Mouse (Mus musculus) heart, embryonic 15.5 days (tissue): Measurements from ENCODE around the gene Golt1a. TPM values are rescaled to one million over a fixed set of nuclear protein-coding genes. Genes with fewer than 3 reads are reported as not detected.

Experiments used
- ATAC-seq: fragments of 200-750 bp; cut with Nextera tagmentation; replicated peaks from 2 replicates; pipeline ENCODE4 v1.8.0; 2017; ENCODE audit warnings: low read depth, moderate TSS enrichment; ENCODE audit not compliant: insufficient number of reproducible peaks, insufficient read depth, low FRiP score
- H3K27ac ChIP-seq: fragments of 300-500 bp; sonication (generic); 2 replicates; pipeline ENCODE4 v1.5.1; 2015; ENCODE audit warnings: mild to moderate bottlenecking, inconsistent platforms
- H3K27me3 ChIP-seq: fragments of 300-500 bp; sonication (generic); 2 replicates; pipeline ENCODE4 v1.6.1; 2015; ENCODE audit warnings: inconsistent platforms
- H3K36me3 ChIP-seq: fragments of 300-500 bp; sonication (generic); 2 replicates; pipeline ENCODE4 v1.6.1; 2015; ENCODE audit warnings: mild to moderate bottlenecking, inconsistent platforms
- H3K4me1 ChIP-seq: fragments of 300-500 bp; sonication (generic); replicated peaks from 2 replicates; pipeline ENCODE4 v1.6.1; 2015; ENCODE audit warnings: inconsistent platforms
- H3K4me2 ChIP-seq: fragments of 300-500 bp; sonication (generic); 2 replicates; pipeline ENCODE4 v1.6.1; 2015; ENCODE audit warnings: inconsistent platforms, mild to moderate bottlenecking, moderate library complexity
- H3K4me3 ChIP-seq: fragments of 300-500 bp; sonication (generic); 2 replicates; pipeline ENCODE4 v1.5.1; 2015; ENCODE audit warnings: mild to moderate bottlenecking, inconsistent platforms
- H3K9ac ChIP-seq: fragments of 300-500 bp; sonication (generic); 2 replicates; pipeline ENCODE4 v1.6.1; 2015; ENCODE audit warnings: mild to moderate bottlenecking, inconsistent platforms
- H3K9me3 ChIP-seq: fragments of 300-500 bp; sonication (generic); replicated peaks from 2 replicates; pipeline ENCODE4 v1.6.1; 2016; ENCODE audit warnings: inconsistent platforms
- WGBS: fragments of 180-500 bp; shearing (Covaris S2); methylation state at CpG from one replicate; pipeline ENCODE4 v1.1.7; 2015; ENCODE audit warnings: mixed read lengths; 5-methylcytosine and 5-hydroxymethylcytosine counted together
- polyA plus RNA-seq: library from polyadenylated mRNA; unstranded; fragments of >200 nt; fragmentation: Nextera tagmentation; extraction: Ambion mirVana; gene quantifications from 2 replicates; pipeline ENCODE4 v1.2.1, GENCODE M21; 2015

Gene Golt1a
- polyA plus RNA-seq, 1 experiment from 2014 or later = not detected

DNA sequence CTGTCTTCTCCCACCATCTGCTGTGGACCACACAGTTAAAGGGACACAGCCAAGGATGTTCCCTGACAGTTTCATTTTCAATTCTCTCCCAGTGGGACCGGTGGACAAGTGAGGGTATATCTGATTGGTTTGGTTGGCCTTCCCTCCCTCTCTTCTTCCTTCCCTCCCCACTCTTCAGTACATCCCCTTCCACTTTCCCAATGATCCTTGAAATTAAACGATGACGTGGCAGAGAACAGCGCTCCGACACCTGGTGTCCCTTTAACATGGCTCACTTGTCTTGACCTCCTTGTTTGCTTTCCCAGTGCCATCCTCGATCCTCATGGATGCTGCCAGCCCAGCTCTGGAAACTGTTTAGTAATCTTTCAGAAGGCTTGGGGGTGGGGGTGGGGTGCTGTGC, 31.1 kb upstream of the Golt1a start:
- Histone ChIP-seq H3K27me3 (no peaks in the 10 kb centered on the region), H3K9me3 (no peaks in the 10 kb centered on the region), H3K4me3 (no peak overlapping the region), H3K36me3 (peaks cover 12% of the 10 kb centered on the region; the same call in 1 of the 2 replicates), H3K4me2 (no peak overlapping the region), H3K4me1 (peaks cover 14% of the 10 kb centered on the region), H3K9ac (no peak overlapping the region), H3K27ac (no peak overlapping the region)
- 75% methylated on average over 6 of the region's 6 CpGs for WGBS
- ATAC-seq = no peak

DNA sequence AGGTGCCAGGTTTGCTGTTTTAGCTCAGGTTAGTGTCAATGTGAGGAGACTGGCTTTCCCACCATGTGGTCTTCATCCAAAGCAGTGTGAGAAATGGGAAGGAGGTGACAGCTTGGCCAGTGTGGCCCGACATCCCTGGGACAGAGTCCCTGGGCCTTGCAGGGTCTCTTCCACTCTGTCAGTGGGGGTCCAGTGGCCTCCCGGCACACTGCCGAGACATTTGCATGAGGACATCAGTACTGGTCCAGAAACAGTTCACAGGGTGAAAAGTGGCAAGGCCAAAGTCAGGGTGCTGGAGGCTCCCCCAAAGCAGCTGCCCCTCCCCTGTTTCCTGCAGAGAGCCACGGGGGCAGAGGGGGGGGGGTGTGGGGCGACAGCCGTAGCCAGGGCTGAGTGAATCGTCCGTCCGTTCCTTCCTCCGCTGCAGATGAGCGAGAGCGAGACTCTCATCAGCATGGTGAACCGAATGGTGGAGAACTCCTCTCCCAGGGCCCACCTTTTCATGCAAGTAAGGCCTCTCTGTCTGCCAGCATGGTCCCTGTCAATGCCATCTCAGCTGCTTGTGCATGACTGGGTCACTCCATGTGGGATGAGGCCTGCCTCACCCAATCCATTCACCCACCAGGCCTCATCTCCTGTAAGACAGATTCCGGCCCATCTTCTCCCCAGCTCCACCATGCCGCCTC, 30.5 kb upstream of the Golt1a start:
- no peak overlapping the region for H3K4me3 ChIP-seq
- 72% methylated on average over 15 of the region's 15 CpGs for WGBS
- no peak overlapping the region for H3K9ac ChIP-seq
- H3K27me3 ChIP-seq = no peaks in the 10 kb centered on the region
- peaks cover 20% of the 10 kb centered on the region for H3K4me1 ChIP-seq
- H3K4me2 ChIP-seq = no peak overlapping the region
- ATAC-seq = no peak
- no peaks in the 10 kb centered on the region for H3K9me3 ChIP-seq
- no peak overlapping the region for H3K27ac ChIP-seq
- peaks cover 8% of the 10 kb centered on the region; the same call in 1 of the 2 replicates for H3K36me3 ChIP-seq

- 56% methylated on average over 11 of the region's 11 CpGs for WGBS
- Histone ChIP-seq H3K27me3 (no peaks in the 10 kb centered on the region), H3K4me2 (no peak overlapping the region), H3K36me3 (peaks cover 2% of the 10 kb centered on the region; the same call in 1 of the 2 replicates), H3K9me3 (no peaks in the 10 kb centered on the region), H3K27ac (no peak overlapping the region), H3K4me1 (peaks cover 20% of the 10 kb centered on the region), H3K4me3 (no peak overlapping the region), H3K9ac (no peak overlapping the region)
- no peak for ATAC-seq
Observed at GRCm38 (mm10) chr1:133279632-133280093, 29.9 kb upstream of the Golt1a start.

- WGBS = 91% methylated on average over 2 of the region's 2 CpGs
- H3K4me2 ChIP-seq = no peak overlapping the region
- peaks cover 20% of the 10 kb centered on the region for H3K4me1 ChIP-seq
- no peak overlapping the region for H3K9ac ChIP-seq
- no peaks in the 10 kb centered on the region for H3K27me3 ChIP-seq
- H3K9me3 ChIP-seq = no peaks in the 10 kb centered on the region
- H3K27ac ChIP-seq = no peak overlapping the region
- no peaks in the 10 kb centered on the region; the same call in 1 of the 2 replicates for H3K36me3 ChIP-seq
- no peak overlapping the region for H3K4me3 ChIP-seq
- no peak for ATAC-seq
Observed at GRCm38 (mm10) chr1:133280537-133280936, 29.1 kb upstream of the Golt1a start.

DNA sequence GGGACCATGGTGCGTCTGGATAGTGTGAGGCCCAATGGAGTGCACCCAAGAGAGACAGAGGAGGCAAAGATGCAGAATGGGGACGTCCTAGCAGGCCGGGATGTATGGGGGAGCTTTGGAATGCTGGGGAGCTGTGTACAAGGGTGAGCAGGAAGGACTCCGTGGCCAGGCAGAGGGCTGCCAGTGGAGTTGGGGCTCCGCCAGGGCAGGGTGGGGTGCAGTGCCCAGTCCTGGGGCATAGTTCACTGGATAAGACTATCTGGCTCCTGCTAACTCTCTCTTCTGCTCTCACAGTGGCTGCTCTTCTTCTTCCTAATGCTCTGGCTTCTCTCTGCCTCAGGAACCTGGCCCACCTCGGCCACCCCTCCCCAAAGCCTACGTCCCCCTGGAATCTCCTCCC, 23.7 kb upstream of the Golt1a start:
- Histone ChIP-seq H3K4me3 (no peak overlapping the region), H3K4me2 (no peak overlapping the region), H3K9me3 (no peaks in the 10 kb centered on the region), H3K27ac (no peak overlapping the region), H3K4me1 (peaks cover 20% of the 10 kb centered on the region), H3K36me3 (no peaks in the 10 kb centered on the region; the same call in none of the 2 replicates), H3K27me3 (no peaks in the 10 kb centered on the region), H3K9ac (no peak overlapping the region)
- ATAC-seq = no peak
- WGBS = 79% methylated on average over 7 of the region's 7 CpGs

DNA sequence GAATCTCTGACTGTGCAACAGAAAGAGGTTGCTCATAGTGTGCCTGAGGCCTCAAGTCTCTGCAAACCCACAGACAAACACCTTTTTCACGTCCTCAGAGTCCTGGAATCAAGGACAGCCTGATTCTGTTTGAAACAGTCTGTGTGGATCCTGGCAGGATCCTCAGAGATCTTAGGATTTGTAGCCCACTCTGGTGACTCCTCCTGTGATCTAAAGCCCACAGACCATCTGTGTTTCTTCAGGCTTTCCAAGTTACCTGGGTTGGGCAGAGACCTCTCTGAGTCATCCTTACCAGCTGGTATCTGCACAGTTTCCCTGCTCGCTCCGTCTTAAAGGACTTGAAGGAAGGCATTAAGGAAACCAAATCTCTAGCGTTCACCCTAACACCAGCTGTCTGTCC, 22.5 kb upstream of the Golt1a start:
- Histone ChIP-seq H3K36me3 (no peaks in the 10 kb centered on the region; the same call in none of the 2 replicates), H3K4me3 (no peak overlapping the region), H3K27ac (no peak overlapping the region), H3K4me1 (peaks cover 18% of the 10 kb centered on the region), H3K9me3 (no peaks in the 10 kb centered on the region), H3K9ac (no peak overlapping the region), H3K4me2 (no peak overlapping the region), H3K27me3 (no peaks in the 10 kb centered on the region)
- no peak for ATAC-seq
- 79% methylated on average over 4 of the region's 4 CpGs for WGBS

GRCm38 (mm10) chr1:133287880-133288279, 21.7 kb upstream of the Golt1a start:
- H3K9ac ChIP-seq = no peak overlapping the region
- no peak overlapping the region for H3K4me3 ChIP-seq
- no peaks in the 10 kb centered on the region for H3K9me3 ChIP-seq
- H3K27ac ChIP-seq = no peak overlapping the region
- no peaks in the 10 kb centered on the region for H3K27me3 ChIP-seq
- WGBS = 88% methylated on average over 12 of the region's 12 CpGs
- H3K4me1 ChIP-seq = peaks cover 10% of the 10 kb centered on the region
- no peak for ATAC-seq
- peaks cover 4% of the 10 kb centered on the region for H3K36me3 ChIP-seq
- H3K4me2 ChIP-seq = no peak overlapping the region

DNA sequence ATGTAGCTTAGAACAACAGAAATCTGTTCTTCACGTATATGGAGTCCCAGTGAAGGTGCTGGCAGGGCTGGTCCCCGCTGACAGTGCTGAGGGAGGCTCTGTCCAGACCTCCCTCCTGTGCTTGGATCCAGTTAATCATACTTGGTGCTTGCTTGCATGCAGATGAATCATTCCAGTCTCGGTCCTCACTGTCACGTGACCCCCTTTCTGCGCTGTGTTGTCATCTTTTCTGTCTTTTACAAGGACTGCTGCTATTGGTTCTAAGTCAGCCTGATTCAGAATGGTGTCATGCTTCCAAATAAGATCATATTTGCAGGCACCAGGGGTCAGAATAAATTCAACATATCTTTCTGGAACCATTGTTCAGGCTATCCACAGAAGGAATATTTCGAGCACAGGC, 17.7 kb upstream of the Golt1a start:
- H3K27me3 ChIP-seq = no peaks in the 10 kb centered on the region
- H3K9me3 ChIP-seq = no peaks in the 10 kb centered on the region
- H3K9ac ChIP-seq = no peak overlapping the region
- H3K4me1 ChIP-seq = peaks cover 26% of the 10 kb centered on the region
- ATAC-seq = no peak
- no peak overlapping the region for H3K27ac ChIP-seq
- no peak overlapping the region for H3K4me2 ChIP-seq
- H3K4me3 ChIP-seq = no peak overlapping the region
- H3K36me3 ChIP-seq = peaks cover 7% of the 10 kb centered on the region; the same call in 1 of the 2 replicates
- WGBS = 87% methylated on average over 6 of the region's 6 CpGs

- ATAC-seq = no peak
- Histone ChIP-seq H3K4me3 (no peak overlapping the region), H3K36me3 (peaks cover 7% of the 10 kb centered on the region; the same call in 1 of the 2 replicates)
Observed at GRCm38 (mm10) chr1:133292608-133293007, 17.0 kb upstream of the Golt1a start.

DNA sequence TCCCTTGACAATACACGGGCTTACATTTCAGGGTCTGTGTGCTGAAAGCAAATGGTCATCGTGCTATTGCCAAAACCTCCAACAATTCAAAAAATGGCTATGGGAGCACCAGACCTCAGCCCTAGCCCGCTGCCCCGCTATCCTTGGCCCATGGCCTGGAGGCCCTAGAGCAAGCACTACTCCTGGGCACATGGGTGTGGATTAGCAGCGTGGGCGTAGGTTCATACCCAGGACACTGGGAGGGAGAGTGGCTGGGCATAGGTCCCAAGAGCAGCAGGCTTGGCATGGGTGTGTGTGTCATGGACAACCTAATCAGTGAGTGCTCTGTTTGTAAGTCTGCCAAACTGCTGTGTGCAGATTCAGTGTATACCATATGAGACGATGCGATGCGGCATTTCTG, 13.2 kb upstream of the Golt1a start:
- Histone ChIP-seq H3K27ac (peak overlapping the region; percentile 55), H3K9ac (no peak overlapping the region), H3K4me3 (no peak overlapping the region), H3K36me3 (peaks cover 7% of the 10 kb centered on the region; the same call in 1 of the 2 replicates), H3K4me1 (peaks cover 37% of the 10 kb centered on the region), H3K4me2 (no peak overlapping the region), H3K27me3 (no peaks in the 10 kb centered on the region), H3K9me3 (no peaks in the 10 kb centered on the region)
- peak; percentile 75 for ATAC-seq
- WGBS = 49% methylated on average over 9 of the region's 9 CpGs

More at GRCm38 (mm10) chr1:133292608-133293007, 17.0 kb upstream of the Golt1a start:
- Histone ChIP-seq H3K27me3 (no peaks in the 10 kb centered on the region), H3K9ac (no peak overlapping the region), H3K4me1 (peaks cover 28% of the 10 kb centered on the region), H3K27ac (no peak overlapping the region), H3K9me3 (no peaks in the 10 kb centered on the region), H3K4me2 (no peak overlapping the region)

DNA sequence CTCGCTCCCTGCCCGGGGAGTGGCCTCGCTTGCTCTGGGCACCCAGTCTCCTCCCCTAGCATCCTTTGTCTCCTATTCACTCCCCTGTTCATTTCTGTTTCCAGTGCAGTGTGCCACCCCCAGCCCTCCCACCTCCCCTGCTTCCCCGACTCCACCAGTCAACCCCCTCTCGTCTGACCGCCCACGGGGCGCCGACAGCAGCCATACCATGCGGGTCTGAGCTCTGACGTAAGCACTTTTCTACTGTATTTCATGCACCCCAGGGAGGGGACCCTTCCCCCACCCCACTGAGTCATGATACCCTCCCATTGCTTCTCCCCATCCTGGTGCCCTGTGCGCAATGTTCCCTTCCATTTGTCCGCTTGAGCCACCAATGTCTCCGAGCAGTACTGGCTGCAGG, 10.8 kb upstream of the Golt1a start:
- H3K4me2 ChIP-seq = no peak overlapping the region
- H3K27ac ChIP-seq = no peak overlapping the region
- H3K4me1 ChIP-seq = peaks cover 55% of the 10 kb centered on the region
- ATAC-seq = no peak
- no peak overlapping the region for H3K9ac ChIP-seq
- H3K9me3 ChIP-seq = no peaks in the 10 kb centered on the region
- H3K4me3 ChIP-seq = no peak overlapping the region
- no peaks in the 10 kb centered on the region; the same call in 1 of the 2 replicates for H3K36me3 ChIP-seq
- no peaks in the 10 kb centered on the region for H3K27me3 ChIP-seq
- WGBS = 66% methylated on average over 14 of the region's 14 CpGs

DNA sequence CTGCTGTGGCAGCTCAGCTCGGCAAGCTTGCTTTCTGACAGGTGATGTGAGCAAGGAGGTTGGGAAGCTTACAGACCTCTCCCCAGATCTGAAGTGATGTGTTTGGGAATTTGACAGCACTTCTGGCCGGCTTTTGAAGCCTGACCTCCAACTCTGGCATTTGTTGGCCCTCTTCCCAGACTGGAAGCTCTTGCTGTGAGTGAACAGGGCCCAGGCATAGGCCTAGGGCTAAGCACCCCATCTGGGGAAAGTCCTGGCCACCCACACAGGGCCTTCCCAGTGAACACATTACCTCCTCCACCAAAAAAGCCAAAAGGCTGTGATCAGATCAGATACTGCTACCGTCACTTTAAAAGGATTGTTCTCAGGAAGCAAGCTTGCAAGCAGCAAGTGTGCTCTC, 7.1 kb upstream of the Golt1a start:
- Histone ChIP-seq H3K4me1 (peaks cover 32% of the 10 kb centered on the region), H3K36me3 (no peaks in the 10 kb centered on the region), H3K27ac (peak overlapping the region; percentile 83), H3K4me3 (no peak overlapping the region), H3K4me2 (no peak overlapping the region), H3K9ac (no peak overlapping the region), H3K9me3 (no peaks in the 10 kb centered on the region), H3K27me3 (no peaks in the 10 kb centered on the region)
- WGBS = 8% methylated on average over 3 of the region's 3 CpGs
- ATAC-seq = peak; percentile 70
